In the genomic region with DNA sequence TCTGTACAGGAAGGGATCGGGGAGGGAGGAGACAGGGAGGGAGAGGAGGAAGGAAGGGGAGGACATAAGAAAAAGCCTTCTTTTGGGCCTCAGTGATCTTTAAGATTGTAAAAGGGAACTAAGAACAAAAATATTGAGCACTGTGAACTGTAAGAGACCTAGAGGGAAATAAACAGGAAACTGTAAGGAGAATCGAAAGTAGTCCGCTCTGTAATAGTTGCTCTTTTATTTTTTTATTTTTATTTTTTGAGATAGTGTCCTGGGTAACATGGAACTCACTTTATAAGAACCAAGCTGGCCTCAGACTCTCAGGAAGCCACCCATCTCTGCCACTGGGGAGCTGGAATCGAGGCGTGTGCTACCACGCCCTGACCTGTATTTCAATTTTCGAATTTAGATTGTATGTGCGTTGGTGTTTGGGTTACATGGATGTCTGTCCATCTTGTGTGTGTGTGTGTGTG, we compare ENCODE assay signal across 10 mouse cellular contexts. TPM values are rescaled to one million over a fixed set of nuclear protein-coding genes. Genes with fewer than 3 reads are reported as not detected.
DNase-seq lines count a peak whose midpoint lies in the region; ATAC-seq and TF ChIP-seq lines count a peak whose summit lies in the region.
"Had no signal": no experiment of that assay in that cellular context is flagged by ENCODE, and none has a peak within 500 bp of the region (broad histone marks: within the 10 kb centered on the region; RNA-seq: fewer than 3 reads in every experiment).

No protein-coding gene starts in this region.

- TF ChIP-seq EP300 in stomach, postnatal 0 days (optimal IDR thresholded peaks at IDR 0.05): no peak

- peak overlapping the region; percentile 40 for H3K4me3 ChIP-seq in thymus, adult 2 months (ENCODE audit: control insufficient read depth, insufficient read depth, low read length)
- no peak overlapping the region for H3K4me3 ChIP-seq in stomach, postnatal 0 days (ENCODE audit: low read depth, low read length)

- no peaks in the 10 kb centered on the region for H3K36me3 ChIP-seq in thymus, adult 2 months (ENCODE audit: control insufficient read depth, insufficient read depth, low read length)
- H3K36me3 ChIP-seq in stomach, postnatal 0 days (ENCODE audit: control insufficient read depth, insufficient read depth, low read length): no peaks in the 10 kb centered on the region

- 0 out of 2 replicates have a peak overlapping the region, but pooled peaks have one; percentile 48 for H3K4me2 ChIP-seq in stomach, postnatal 0 days (replicated peaks; ENCODE audit: low read depth)

- no peak for DNase-seq in thymus, adult 2 months
- no peak for DNase-seq in thymus, postnatal 14 days
- DNase-seq in lung, postnatal 25 days (ENCODE audit: low spot score): peak; percentile 43
- no peak for DNase-seq in stomach, postnatal 0 days (ENCODE audit: low spot score)
- DNase-seq in left cerebral cortex, postnatal 36 days (ENCODE audit: low spot score in 2 of 2): no peak
- DNase-seq in layer of hippocampus, adult 11-12 months (ENCODE audit: low spot score): no peak
- DNase-seq in gastrocnemius, adult 18-20 months (ENCODE audit: low spot score): no peak
- DNase-seq: left cerebral cortex, postnatal 4 days had no signal

- 7% methylated on average over 8 of the region's 8 CpGs for WGBS in thymus, adult 2 months
- 71% methylated on average over 8 of the region's 8 CpGs for WGBS in stomach, postnatal 0 days

- no peaks in the 10 kb centered on the region for H3K9me3 ChIP-seq in stomach, postnatal 0 days (ENCODE audit: control insufficient read depth, low read length)

- no peak for TF ChIP-seq POLR2A in thymus, adult 2 months (IDR thresholded peaks at IDR 0.05; ENCODE audit: control insufficient read depth, extremely low read depth, insufficient read depth, low read length, poor library complexity)

- peak overlapping the region; percentile 40; the same call in 1 of the 2 replicates for H3K27ac ChIP-seq in thymus, adult 2 months (ENCODE audit: control insufficient read depth, insufficient read depth, low read length)
- peak overlapping the region; percentile 35; the same call in 1 of the 2 replicates for H3K27ac ChIP-seq in stomach, postnatal 0 days (replicated peaks)
- H3K27ac ChIP-seq: kidney, postnatal 0 days had no signal

- H3K9ac ChIP-seq in stomach, postnatal 0 days (ENCODE audit: low read length): no peak overlapping the region

- intact Hi-C loops in left cerebral cortex, postnatal 36 days (cut with DNase I): no loop called here

- no peak for TF ChIP-seq CTCF in thymus, adult 2 months (IDR thresholded peaks at IDR 0.05; ENCODE audit: borderline replicate concordance, control insufficient read depth, extremely low read depth, insufficient read depth, low read length, poor library complexity)
- no peak for TF ChIP-seq CTCF in stomach, postnatal 0 days (IDR thresholded peaks at IDR 0.05; ENCODE audit: low read depth)

- peaks cover 6% of the 10 kb centered on the region for H3K4me1 ChIP-seq in thymus, adult 2 months (replicated peaks; ENCODE audit: control insufficient read depth, insufficient read depth, low read length)
- H3K4me1 ChIP-seq in stomach, postnatal 0 days (replicated peaks; ENCODE audit: control insufficient read depth, insufficient read depth): 0 out of 2 replicates have a peak, but pooled peaks cover 2% of the 10 kb centered on the region

- no peaks in the 10 kb centered on the region for H3K27me3 ChIP-seq in thymus, adult 2 months (ENCODE audit: control insufficient read depth, insufficient read depth, low read length)
- H3K27me3 ChIP-seq in stomach, postnatal 0 days (ENCODE audit: control insufficient read depth, insufficient read depth, low read length): no peaks in the 10 kb centered on the region

- ATAC-seq in erythroid progenitor cell, adult 5-6 weeks (replicated peaks; ENCODE audit: low FRiP score, poor library complexity, severe bottlenecking): peak; percentile 52; the same call in 1 of the 2 replicates
- ATAC-seq in stomach, postnatal 0 days (ENCODE audit: low FRiP score, low TSS enrichment): no peak

RNA-seq across cellular contexts. Expression of gene Mypn, which starts 27.3 kb away (rescaled TPM):
- polyA plus RNA-seq in thymus, adult 2 months (2012; rRNA removed): 0.22 and 0.98 TPM in 2 replicates
- 1.1 TPM in 1 of 2 replicates, not detected in the other for total RNA-seq in erythroid progenitor cell, adult 5-6 weeks (2015; ENCODE audit: low replicate concordance)
- 1.1 TPM in 1 of 2 replicates, not detected in the other for total RNA-seq in erythroid progenitor cell, adult 5-6 weeks (2017; ENCODE audit: low replicate concordance)
- 0.10 and 0.12 TPM in 2 replicates for polyA plus RNA-seq in stomach, postnatal 0 days (2015; fragmentation: Nextera tagmentation; extraction: Ambion mirVana)
- 1 to 10 TPM; 2.9 to 5.0 TPM for total RNA-seq in left cerebral cortex, postnatal 36 days (2021)
- total RNA-seq in gastrocnemius, adult 18-20 months (2021): 100 to 1,000 TPM; 279 to 292 TPM
- polyA plus RNA-seq: kidney, postnatal 0 days had no signal

Comparison
In these comparisons a context has a peak if more than half of its experiments do, and no peak if none do; other contexts are left out.
1. RNA of gene Mypn, which starts 27.3 kb away (total RNA-seq): 279 to 292 TPM in gastrocnemius, adult 18-20 months; 2.9 to 5.0 TPM in left cerebral cortex, postnatal 36 days and 1.1 TPM in erythroid progenitor cell, adult 5-6 weeks; every median in the first group is over 10 times any median in the second.